Mouse (Mus musculus) embryo, embryonic 10 days (tissue): ENCODE measurements around the gene Col5a1.

Experiments
- DNase-seq: peaks from one replicate; pipeline ENCODE4 v3.0.0-alpha.2; 2015; ENCODE audit warnings: low spot score

The Col5a1 gene

GRCm38 (mm10) chr2:27922053-27922452 lies 35.8 kb downstream of the Col5a1 start:
- DNase-seq, result no peak

- DNase-seq, result no peak
Observed at GRCm38 (mm10) chr2:27923718-27924117, 37.5 kb downstream of the Col5a1 start.

GRCm38 (mm10) chr2:27924463-27924862 lies 38.2 kb downstream of the Col5a1 start:
- no peak for DNase-seq

GRCm38 (mm10) chr2:27926478-27927165 lies 40.4 kb downstream of the Col5a1 start:
- DNase-seq, result peak; percentile 72

GRCm38 (mm10) chr2:27930471-27931015 lies 44.3 kb downstream of the Col5a1 start:
- DNase-seq, result no peak

GRCm38 (mm10) chr2:27931130-27931529 lies 44.9 kb downstream of the Col5a1 start:
- no peak for DNase-seq

- DNase-seq, result peak; percentile 46
Observed at GRCm38 (mm10) chr2:27931971-27932370, 45.7 kb downstream of the Col5a1 start.

- DNase-seq, result no peak
Observed at GRCm38 (mm10) chr2:27934269-27934668, 48.0 kb downstream of the Col5a1 start.

GRCm38 (mm10) chr2:27934831-27935230 lies 48.6 kb downstream of the Col5a1 start:
- no peak for DNase-seq

- DNase-seq, result no peak
Observed at GRCm38 (mm10) chr2:27935441-27935840, 49.2 kb downstream of the Col5a1 start.

GRCm38 (mm10) chr2:27936607-27937191 lies 50.5 kb downstream of the Col5a1 start:
- no peak for DNase-seq

GRCm38 (mm10) chr2:27939433-27939832 lies 53.2 kb downstream of the Col5a1 start:
- no peak for DNase-seq

- DNase-seq, result no peak
Observed at GRCm38 (mm10) chr2:27940144-27940543, 53.9 kb downstream of the Col5a1 start.

- DNase-seq, result no peak
Observed at GRCm38 (mm10) chr2:27947252-27947651, 61.0 kb downstream of the Col5a1 start.

GRCm38 (mm10) chr2:27947917-27948316 lies 61.7 kb downstream of the Col5a1 start:
- DNase-seq, result no peak

- DNase-seq, result no peak
Observed at GRCm38 (mm10) chr2:27953866-27954265, 67.6 kb downstream of the Col5a1 start.

GRCm38 (mm10) chr2:27954924-27955323 lies 68.7 kb downstream of the Col5a1 start:
- DNase-seq, result peak; percentile 41

GRCm38 (mm10) chr2:27956751-27957150 lies 70.5 kb downstream of the Col5a1 start:
- no peak for DNase-seq

GRCm38 (mm10) chr2:27957184-27957583 lies 71.0 kb downstream of the Col5a1 start:
- no peak for DNase-seq

- DNase-seq, result no peak
Observed at GRCm38 (mm10) chr2:27959275-27959674, 73.0 kb downstream of the Col5a1 start.

- no peak for DNase-seq
Observed at GRCm38 (mm10) chr2:27961190-27961589, 75.0 kb downstream of the Col5a1 start.

- no peak for DNase-seq
Observed at GRCm38 (mm10) chr2:27962406-27962805, 76.2 kb downstream of the Col5a1 start.

- DNase-seq, result peak; percentile 71
Observed at GRCm38 (mm10) chr2:27969158-27969557, 82.9 kb downstream of the Col5a1 start.

GRCm38 (mm10) chr2:27973840-27974239 lies 87.6 kb downstream of the Col5a1 start:
- DNase-seq, result peak; percentile 78
